Mouse (Mus musculus): ENCODE data around the gene Glrp1.

The Glrp1 gene
- long read RNA-seq, experiment 1: 0 reads
- long read RNA-seq, experiment 2: 0 reads

DNA sequence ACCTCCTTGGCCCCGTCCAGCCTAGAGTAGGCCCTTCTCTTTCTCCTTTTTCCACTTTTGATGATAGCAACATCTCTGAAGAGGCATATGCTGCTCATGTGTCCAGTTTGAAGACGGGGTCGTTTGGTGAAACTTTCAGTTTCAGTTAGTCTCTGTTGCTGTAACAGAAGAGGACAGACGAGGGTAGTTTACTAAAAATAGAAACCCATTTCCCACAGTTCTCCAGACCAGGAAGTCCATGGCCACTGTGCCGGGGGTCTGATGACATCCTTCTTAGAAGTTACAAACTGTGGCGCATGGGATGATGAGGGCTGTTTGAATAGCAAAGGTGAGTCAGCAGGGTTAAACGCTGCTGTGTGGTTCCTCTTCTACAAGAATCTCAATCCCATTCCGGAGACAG lies at the start of gene Glrp1:
Glrp1 (minus strand) TSS at position 278 of the 400 bp plus-strand sequence.
- intact Hi-C loops (cut with DNase I): no loop called here

DNA sequence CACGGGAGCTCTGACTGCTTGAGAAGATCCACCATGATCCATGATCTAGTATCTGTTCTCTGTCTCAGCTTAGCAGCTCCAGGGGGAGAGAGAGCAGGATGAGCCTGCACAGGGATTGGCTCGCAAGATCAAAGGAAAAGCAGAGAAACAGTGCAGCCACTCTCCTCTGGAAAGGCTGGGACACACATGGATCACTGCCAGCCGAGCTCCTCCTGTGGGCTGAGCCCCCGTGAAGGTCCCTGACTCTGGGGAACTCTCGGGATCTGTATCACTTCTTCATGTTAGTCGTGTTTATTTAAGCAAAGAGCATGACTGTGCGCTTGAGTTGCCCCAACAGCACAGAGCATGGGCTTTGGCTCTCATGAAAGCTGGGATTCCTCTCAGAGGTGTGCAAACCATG lies 49.4 kb upstream of the Glrp1 start:
- intact Hi-C loops (cut with DNase I): loop anchor here (5.0 kb wide), 1 partner anchor 102 kb away; no protein-coding TSS in a partner anchor

GRCm38 (mm10) chr1:88558793-88559192 lies 48.9 kb upstream of the Glrp1 start:
- intact Hi-C loops (cut with DNase I): loop anchor here (5.0 kb wide), 1 partner anchor 101 kb away; no protein-coding TSS in a partner anchor

GRCm38 (mm10) chr1:88556401-88556800 lies 46.5 kb upstream of the Glrp1 start:
- intact Hi-C loops (cut with DNase I): loop anchor here (5.0 kb wide), 1 partner anchor 99 kb away; no protein-coding TSS in a partner anchor

DNA sequence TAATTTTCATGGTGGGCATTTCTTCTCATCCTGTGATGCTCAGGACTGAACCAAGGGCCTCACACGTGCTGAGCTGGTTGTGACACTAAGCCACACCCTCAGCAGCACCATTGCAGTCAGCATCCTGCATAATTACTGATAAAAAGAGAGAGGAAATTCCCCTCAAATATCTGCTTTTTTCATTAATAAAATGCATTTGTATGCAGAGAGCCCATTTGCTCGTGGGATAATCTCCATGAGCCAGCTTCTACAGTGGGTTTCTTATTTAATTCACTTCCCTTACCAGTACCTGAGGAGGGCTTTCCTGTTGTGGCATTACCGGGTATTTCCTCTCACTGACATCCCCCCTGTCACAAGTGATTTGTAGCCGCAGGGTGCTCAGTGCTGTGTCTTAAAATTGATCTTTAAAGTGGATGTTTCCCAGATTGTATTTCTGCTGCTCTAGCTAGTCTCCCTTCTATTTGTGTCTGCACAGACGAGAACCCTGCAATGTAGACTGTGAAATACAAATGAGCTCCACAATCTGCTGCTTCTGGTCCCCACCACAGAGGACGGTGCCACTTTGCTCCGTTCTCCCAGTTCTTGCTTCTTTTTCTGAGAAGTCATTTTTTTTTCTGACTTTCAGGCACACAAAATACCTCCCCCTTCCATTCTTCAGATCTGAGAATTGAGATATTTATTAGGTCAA lies 43.8 kb upstream of the Glrp1 start:
- intact Hi-C loops (cut with DNase I): no loop called here

DNA sequence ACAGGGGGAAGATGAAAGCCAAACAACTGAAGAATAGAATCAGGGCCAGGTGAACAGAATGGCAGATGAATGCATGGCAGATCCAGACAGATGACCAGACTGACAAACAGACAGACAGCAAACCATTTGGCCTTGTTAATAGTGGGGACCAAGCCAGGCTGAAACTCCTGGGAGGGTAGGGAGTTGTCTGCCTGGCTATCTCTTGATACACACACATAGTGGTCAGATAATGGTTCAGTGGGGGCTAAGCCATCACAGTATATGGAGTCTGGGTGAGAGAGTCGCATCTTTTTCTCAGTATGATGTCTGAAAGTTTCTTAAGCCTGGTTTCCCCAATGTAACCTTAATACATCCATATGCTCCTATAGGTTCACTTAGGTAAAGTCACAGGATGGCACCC lies 39.4 kb upstream of the Glrp1 start:
- intact Hi-C loops (cut with DNase I): no loop called here

DNA sequence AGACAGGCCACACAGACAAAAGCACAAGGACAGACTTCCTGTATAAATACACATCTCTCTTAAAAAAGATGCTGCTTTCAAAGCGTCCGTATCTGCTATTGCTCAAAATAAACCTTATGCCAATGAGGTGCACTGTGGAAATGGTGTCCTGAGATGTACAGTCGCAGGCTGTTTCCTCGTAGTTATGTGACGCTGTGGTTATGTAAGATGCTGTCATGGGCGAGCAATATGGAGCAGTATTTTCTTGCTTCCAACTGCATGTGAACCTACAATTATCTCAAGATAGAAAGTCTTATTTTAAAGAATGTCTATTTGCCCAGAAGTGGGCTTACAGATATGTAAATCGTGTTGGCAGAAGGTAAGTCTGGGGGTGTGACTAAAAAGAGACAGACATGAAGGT lies 37.3 kb upstream of the Glrp1 start:
- intact Hi-C loops (cut with DNase I): no loop called here

- intact Hi-C loops (cut with DNase I): no loop called here
These were observed 33.7 kb upstream of the Glrp1 start for GRCm38 (mm10) chr1:88543608-88544007.

DNA sequence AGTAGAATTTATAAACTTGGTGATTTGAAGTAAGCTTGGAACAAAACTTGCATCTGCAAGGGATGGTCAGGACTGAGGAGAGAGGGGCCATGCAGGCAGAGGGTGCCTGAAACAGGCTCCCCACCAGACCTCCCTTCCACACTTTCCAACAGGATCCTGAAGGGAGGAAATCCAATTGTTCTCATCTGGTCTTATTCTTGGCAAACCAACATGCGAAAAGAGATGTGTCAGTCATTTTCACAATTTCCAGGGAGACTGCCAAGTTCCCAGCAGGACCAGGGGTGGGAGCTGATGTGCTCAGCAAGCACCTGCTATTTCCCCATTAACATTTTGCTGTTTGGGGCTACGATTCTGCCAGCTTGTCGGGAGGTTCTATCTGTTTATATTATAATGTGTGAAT lies 30.0 kb upstream of the Glrp1 start:
- intact Hi-C loops (cut with DNase I): no loop called here

GRCm38 (mm10) chr1:88539256-88539655 lies 29.4 kb upstream of the Glrp1 start:
- intact Hi-C loops (cut with DNase I): no loop called here

DNA sequence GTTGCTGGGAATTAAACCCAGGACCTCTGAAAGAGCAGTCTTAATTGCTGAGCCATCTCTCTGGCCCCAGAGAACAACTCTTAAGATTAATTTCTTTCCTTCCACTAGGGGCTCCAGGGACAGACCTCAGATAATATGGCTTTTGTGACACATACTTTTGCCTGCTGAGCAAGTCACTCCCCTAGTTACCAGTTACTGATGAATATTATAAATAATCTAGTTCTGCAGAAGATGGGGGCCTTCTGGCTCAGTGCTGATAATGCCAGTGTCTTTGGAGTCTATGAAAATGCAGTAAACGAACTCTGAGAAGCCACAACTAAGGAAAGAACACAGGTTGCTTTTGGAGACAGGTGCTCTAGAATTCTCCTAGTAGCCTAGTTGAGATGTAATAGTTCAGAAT lies 26.4 kb upstream of the Glrp1 start:
- intact Hi-C loops (cut with DNase I): no loop called here

GRCm38 (mm10) chr1:88534091-88534490 lies 24.2 kb upstream of the Glrp1 start:
- intact Hi-C loops (cut with DNase I): no loop called here

- intact Hi-C loops (cut with DNase I): no loop called here
These were observed 16.3 kb upstream of the Glrp1 start for GRCm38 (mm10) chr1:88526161-88526560.

DNA sequence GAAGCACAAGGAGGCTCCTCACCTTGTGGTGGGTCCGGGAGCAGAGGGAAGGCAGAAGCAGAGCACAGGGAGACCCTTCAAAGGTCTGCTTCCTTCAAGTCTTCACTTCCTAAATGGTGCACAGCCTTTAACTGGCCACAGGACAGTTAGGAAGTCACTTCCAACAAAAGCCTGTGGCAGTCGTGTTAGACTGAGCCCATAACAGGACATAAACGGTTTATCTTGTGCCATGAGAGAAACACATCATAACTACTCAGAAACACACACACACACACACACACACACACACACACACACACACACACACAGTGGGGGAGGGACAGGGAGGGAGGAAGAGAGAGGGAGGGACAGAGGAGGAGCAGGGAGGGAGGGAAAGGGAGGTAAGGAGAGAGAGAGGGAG lies 15.8 kb upstream of the Glrp1 start:
- intact Hi-C loops (cut with DNase I): no loop called here

DNA sequence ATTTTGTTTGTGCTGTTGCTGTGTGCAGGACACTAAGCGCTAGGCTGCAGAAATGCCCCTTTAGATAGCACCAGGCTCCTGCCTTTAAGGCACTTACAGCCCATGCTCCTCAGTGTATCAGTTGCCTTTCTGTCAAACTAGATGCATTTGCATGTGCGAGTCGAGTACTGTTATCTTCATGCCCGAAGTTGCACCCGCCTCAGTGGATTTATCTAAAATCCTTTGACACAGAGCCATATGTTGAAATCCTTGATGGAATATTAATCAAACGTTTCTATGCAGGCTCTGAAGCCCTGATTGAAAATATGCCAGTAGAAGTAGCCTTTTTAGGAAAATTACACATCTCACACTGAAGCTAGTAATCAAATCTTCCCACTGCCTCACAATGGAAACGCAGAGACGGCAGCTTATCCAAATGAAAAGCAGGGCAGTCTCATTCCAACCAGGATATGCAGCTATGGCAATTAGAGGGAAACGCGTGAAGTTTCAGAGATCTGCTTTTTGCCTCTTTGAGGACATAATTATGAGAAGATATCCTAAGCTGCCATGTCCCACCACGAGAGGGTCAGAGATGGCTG lies 11.4 kb upstream of the Glrp1 start:
- intact Hi-C loops (cut with DNase I): no loop called here

DNA sequence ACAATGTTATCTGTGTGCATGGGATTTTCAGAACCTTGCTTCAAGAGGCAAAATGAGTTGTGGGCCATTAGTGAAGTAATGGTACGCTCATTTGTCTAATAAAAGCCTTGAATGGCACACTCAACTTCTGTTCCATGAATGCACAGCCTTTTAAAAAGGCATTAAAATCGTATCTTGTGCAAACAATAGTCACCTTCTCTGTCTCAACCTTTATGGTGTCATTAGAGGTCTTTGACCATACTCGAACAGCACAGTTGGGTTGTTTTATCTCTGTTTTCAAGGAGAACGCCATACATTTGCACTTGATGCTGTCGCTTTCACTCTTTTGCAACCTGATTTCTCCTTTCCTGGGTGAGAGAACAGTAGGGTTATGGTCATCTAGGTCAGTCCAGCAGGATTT lies 3.7 kb upstream of the Glrp1 start:
- intact Hi-C loops (cut with DNase I): no loop called here

DNA sequence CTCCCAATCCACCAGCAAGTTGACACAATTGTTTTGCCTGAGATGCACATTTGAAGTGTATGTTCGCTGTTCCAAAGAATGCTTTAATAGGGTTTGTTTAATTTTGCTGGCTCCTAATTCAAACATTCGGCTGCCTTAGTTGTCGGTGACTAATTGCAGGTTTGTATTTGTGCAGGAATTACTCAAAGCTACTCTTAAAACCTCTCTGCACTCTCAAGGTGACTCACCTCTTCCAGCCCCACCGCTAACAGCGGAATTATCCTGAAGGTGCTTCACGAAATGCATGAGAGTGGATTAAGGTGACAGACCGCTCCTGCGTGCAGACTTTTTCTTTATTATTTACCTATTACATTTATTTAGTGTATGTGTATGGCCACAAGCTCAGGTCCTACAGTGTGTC lies 2.0 kb downstream of the Glrp1 start:
- intact Hi-C loops (cut with DNase I): no loop called here

DNA sequence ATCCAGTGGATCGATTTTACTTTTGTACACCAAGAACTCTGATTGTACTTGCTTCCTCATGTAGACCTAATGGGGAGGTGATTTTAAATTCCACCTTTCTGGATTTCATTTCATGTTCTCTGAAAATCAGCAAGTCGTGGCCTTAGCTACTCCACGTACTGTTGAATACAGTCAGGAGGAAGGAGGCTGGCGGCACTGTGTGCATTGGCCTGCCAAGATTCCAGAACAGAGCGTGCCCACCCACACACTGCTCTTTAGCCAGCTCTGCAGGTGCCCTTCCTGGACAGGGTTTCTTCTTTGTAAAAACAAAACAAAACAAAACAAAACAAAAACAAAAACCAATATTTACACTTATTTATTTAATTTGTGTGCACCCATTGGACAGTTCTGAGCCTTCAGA lies 2.7 kb downstream of the Glrp1 start:
- intact Hi-C loops (cut with DNase I): no loop called here

- intact Hi-C loops (cut with DNase I): no loop called here
These were observed 3.5 kb downstream of the Glrp1 start for GRCm38 (mm10) chr1:88506412-88506811.

DNA sequence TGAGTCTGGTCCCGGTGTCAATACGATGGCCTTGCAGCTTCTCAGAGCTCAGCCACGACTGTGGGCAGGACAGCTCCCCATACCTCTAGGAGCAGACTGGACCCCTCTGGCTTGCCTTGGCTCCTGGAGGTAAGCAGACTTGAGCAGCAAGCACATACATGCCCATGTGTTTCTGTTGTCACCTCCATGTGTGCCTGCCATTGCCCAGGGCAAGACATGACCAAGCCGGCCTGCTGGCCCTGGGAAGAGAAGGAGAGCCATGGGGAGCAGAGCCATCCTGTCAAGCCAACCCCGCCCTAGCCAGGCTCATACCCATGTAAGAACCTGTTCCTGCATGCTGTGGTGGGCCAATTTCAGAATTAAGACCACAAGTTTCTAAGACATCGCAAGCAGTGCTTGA lies 4.2 kb downstream of the Glrp1 start:
- intact Hi-C loops (cut with DNase I): no loop called here

- intact Hi-C loops (cut with DNase I): no loop called here
These were observed 5.3 kb downstream of the Glrp1 start for GRCm38 (mm10) chr1:88504531-88504945.

GRCm38 (mm10) chr1:88502822-88503221 lies 7.0 kb downstream of the Glrp1 start:
- intact Hi-C loops (cut with DNase I): no loop called here

DNA sequence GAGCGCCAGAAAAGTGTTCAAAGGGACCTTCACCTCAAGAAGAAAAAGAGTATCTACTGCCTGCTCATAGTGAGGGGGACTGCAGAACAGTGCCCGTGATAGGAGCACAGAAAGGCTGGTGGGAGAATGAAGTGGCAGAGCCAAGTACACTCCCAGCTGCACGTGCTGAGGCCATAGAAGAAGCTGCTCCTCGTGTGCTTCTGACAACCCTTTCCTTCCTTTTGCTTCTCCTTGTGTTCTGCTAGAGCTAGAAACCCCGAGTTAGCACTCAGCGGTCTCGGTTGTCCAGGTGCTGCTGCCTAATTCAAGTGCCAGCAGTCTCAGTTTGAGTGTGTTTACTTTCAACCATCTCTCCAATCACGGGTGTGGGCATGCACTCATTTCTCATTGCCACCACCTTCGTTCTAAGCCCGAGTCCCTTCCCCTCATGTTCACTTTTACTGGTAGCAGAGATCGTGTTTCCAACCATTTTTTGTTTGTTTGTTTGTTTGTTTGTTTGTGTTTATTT lies 10.6 kb downstream of the Glrp1 start:
- intact Hi-C loops (cut with DNase I): no loop called here
